Mouse (Mus musculus) liver, embryonic 16.5 days (tissue): ENCODE data around the gene Prpf38b. TPM values are rescaled to one million over a fixed set of nuclear protein-coding genes. Genes with fewer than 3 reads are reported as not detected.

Experiments
- ATAC-seq: fragments of 200-750 bp; cut with Nextera tagmentation; 2 replicates; pipeline ENCODE4 v1.8.0; 2017; ENCODE audit warnings: low read depth, mild to moderate bottlenecking, moderate number of reproducible peaks, moderate library complexity
- H3K27ac ChIP-seq: fragments of 300-500 bp; sonication (generic); 2 replicates; pipeline ENCODE4 v1.5.1; 2014; ENCODE audit warnings: mild to moderate bottlenecking, low read length
- H3K27me3 ChIP-seq: fragments of 300-500 bp; sonication (generic); 2 replicates; pipeline ENCODE4 v1.6.1; 2014; ENCODE audit warnings: low read depth, low read length, mixed read lengths; ENCODE audit not compliant: control insufficient read depth, insufficient read depth
- H3K36me3 ChIP-seq: fragments of 300-500 bp; sonication (generic); 2 replicates; pipeline ENCODE4 v1.6.1; 2014; ENCODE audit warnings: mild to moderate bottlenecking; ENCODE audit not compliant: control insufficient read depth, insufficient read depth
- H3K4me1 ChIP-seq: fragments of 300-500 bp; sonication (generic); 2 replicates; pipeline ENCODE4 v1.6.1; 2014; ENCODE audit warnings: low read depth, low read length, mixed read lengths; ENCODE audit not compliant: control insufficient read depth
- H3K4me2 ChIP-seq: fragments of 300-500 bp; sonication (generic); 2 replicates; pipeline ENCODE4 v1.6.1; 2014; ENCODE audit warnings: low read depth, low read length, mixed read lengths
- H3K4me3 ChIP-seq: fragments of 300-500 bp; sonication (generic); 2 replicates; pipeline ENCODE4 v1.5.1; 2014; ENCODE audit warnings: low read depth, mild to moderate bottlenecking, low read length
- H3K9ac ChIP-seq: fragments of 300-500 bp; sonication (generic); 2 replicates; pipeline ENCODE4 v1.6.1; 2014; ENCODE audit warnings: low read depth, low read length
- H3K9me3 ChIP-seq: fragments of 300-500 bp; sonication (generic); replicated peaks from 2 replicates; pipeline ENCODE4 v1.6.1; 2016; ENCODE audit warnings: low read length; ENCODE audit not compliant: control insufficient read depth
- WGBS: fragments of 180-500 bp; shearing (Covaris S2); extraction: QIAGEN DNeasy Blood & Tissue Kit; methylation state at CpG from one replicate; pipeline ENCODE4 v1.1.7; 2014; ENCODE audit not compliant: insufficient replicate concordance; 5-methylcytosine and 5-hydroxymethylcytosine counted together
- polyA plus RNA-seq: library from polyadenylated mRNA; unstranded; fragments of >200 nt; fragmentation: Nextera tagmentation; extraction: Ambion mirVana; gene quantifications from 2 replicates; pipeline ENCODE4 v1.2.1, GENCODE M21; 2015

The Prpf38b gene
- 24.5 and 24.9 TPM in 2 replicates for polyA plus RNA-seq

DNA sequence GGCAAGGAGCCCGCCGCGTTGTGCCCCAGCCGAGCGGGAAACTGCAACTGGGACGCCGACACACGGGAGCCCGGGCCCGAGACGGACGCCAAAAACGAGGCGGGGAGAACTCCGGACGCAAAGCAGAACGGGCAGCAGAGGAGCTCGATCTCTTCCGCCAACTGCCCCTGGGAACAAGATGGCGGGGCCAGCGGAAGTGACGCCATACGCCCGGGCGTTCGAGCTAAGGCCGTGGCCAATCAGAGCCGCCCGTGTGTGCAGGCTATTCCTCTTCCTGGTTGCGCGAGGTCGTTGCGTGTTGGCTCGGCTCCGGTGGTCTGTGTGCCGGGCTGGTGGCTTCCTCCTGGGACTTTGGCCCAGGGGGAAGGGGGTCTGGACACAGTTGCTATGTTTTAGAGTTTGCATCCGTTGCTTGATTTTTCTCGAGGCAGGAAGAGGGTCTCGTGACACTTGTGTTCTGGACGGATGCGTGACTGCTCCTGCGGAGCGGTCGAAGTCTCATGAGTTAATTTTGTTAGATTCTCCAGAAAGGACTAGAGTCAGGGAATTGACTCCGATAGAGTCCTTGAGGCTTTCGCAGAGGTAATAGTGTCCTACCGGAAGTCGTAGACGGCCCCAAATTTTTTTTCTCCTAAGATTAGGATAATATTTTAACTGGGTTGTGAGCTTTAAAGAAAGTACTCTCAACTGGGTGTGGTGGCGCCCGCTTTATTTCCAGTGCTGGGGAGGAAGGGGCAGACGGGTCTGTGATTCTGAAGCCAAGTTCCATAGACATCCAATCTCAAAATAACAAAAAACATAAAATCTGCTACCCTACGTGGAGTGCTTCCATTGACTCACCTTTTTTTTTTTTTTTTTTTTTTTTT, at the start of gene Prpf38b:
Gene Prpf38b (minus strand): TSS at position 180 of the 866 bp plus-strand sequence.
- Histone ChIP-seq H3K9me3 (no peaks in the 10 kb centered on the region), H3K4me3 (peak within 1 kb of the TSS; percentile 96), H3K27ac (peak within 1 kb of the TSS; percentile 99), H3K36me3 (peaks cover 14% of the 10 kb centered on the region), H3K4me2 (peak within 1 kb of the TSS; percentile 92), H3K27me3 (no peaks in the 10 kb centered on the region), H3K9ac (peak within 1 kb of the TSS; percentile 98), H3K4me1 (peaks cover 10% of the 10 kb centered on the region)
- peak; percentile 97 for ATAC-seq
- under 1% methylated on average over 53 of the region's 53 CpGs for WGBS

DNA sequence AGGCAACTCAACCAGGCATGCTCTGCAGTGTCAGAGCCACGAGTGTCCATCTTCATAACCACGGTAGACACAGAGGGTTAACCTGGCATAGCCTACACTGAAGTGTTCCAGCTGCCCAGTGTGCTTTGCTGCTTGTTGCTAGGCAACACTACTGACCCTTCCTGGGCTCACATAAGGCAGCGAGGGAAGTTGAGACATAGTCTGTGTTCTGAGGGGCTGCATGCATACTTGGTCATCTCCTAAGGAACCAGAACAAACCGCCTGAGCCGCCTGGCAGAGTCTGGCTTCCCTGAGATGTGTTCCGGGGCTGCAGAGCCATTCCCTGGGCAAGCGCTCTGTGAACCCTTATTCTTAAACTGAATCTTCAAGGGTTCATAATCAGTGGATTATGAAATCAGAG, 49.7 kb upstream of the Prpf38b start:
- Histone ChIP-seq H3K36me3 (no peaks in the 10 kb centered on the region), H3K27me3 (no peaks in the 10 kb centered on the region), H3K9ac (no peak overlapping the region), H3K4me3 (no peak overlapping the region), H3K4me2 (no peak overlapping the region), H3K27ac (no peak overlapping the region), H3K9me3 (no peaks in the 10 kb centered on the region), H3K4me1 (no peaks in the 10 kb centered on the region)
- 54% methylated on average over 7 of the region's 7 CpGs for WGBS
- ATAC-seq: no peak

- 62% methylated on average over 13 of the region's 13 CpGs for WGBS
- H3K4me1 ChIP-seq: no peaks in the 10 kb centered on the region
Observed at GRCm38 (mm10) chr3:108959680-108960295, 48.3 kb upstream of the Prpf38b start.

DNA sequence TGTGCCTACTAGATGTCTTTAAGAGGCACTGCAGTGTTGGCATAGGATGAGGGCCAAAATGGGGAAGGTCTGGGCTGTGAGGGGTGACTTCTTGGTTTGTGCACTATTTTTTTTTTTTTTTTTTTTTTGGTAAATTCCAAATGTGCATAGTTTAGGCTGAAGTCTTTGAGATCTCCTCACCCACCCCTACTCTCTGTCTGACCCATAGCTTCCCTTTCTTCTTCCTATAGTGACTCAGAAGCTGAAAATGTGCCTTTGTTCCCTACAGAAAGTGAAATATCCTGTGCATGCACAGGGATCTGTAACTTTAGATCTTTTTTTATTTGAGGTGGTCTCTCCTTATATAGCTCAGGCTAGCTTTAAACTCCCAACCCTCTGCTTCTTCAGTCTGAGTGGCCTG, 46.4 kb upstream of the Prpf38b start:
- no peak for ATAC-seq
- Histone ChIP-seq H3K4me3 (no peak overlapping the region), H3K9ac (no peak overlapping the region), H3K4me1 (no peaks in the 10 kb centered on the region), H3K4me2 (no peak overlapping the region), H3K27me3 (no peaks in the 10 kb centered on the region), H3K36me3 (no peaks in the 10 kb centered on the region), H3K27ac (no peak overlapping the region), H3K9me3 (no peaks in the 10 kb centered on the region)

More at GRCm38 (mm10) chr3:108959680-108960295, 48.3 kb upstream of the Prpf38b start:
- H3K36me3 ChIP-seq: no peaks in the 10 kb centered on the region
- no peak overlapping the region for H3K27ac ChIP-seq
- no peak overlapping the region for H3K4me3 ChIP-seq
- no peaks in the 10 kb centered on the region for H3K27me3 ChIP-seq
- H3K4me2 ChIP-seq: no peak overlapping the region
- H3K9ac ChIP-seq: no peak overlapping the region
- no peaks in the 10 kb centered on the region for H3K9me3 ChIP-seq
- ATAC-seq: no peak

- Histone ChIP-seq H3K4me2 (no peak overlapping the region), H3K27ac (no peak overlapping the region), H3K27me3 (no peaks in the 10 kb centered on the region), H3K4me1 (no peaks in the 10 kb centered on the region), H3K36me3 (no peaks in the 10 kb centered on the region), H3K9me3 (no peaks in the 10 kb centered on the region), H3K4me3 (no peak overlapping the region), H3K9ac (no peak overlapping the region)
- no peak for ATAC-seq
- 74% methylated on average over 10 of the region's 10 CpGs for WGBS
Observed at GRCm38 (mm10) chr3:108940996-108941395, 29.5 kb upstream of the Prpf38b start.

DNA sequence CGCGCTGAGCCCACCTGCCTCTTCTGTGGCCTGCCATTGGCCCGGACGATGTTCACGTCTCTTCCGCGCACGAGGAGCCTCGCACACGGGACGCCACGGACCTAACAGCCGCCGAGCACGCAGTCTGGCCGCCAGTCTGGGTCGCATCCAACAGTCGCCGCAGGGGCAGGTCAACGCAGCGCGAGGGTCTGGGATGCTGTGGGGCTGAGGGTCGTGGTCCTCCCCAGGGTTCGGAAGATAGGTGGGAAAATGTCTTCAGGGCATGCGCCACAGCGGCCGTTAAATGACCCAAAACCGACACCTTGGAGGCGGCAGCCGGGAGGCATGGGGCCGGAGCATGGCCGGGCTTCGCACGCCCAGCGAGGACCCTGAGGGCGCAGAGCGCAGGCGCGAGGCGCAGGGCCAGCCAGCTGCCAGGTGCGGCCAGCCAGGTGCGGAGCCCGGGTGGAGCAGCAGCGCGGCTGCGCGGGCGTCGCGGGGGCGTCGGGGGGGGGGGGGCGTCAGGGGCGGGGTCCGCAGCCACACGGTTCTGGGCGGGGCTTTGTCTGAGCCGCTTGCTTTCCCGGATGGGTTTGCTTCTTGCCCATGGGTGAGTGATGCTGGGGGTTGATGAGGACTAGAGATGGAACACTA, 28.6 kb upstream of the Prpf38b start, which contains the start of gene Gm9857:
Gene Gm9857 (minus strand): TSS at position 445 of the 633 bp plus-strand sequence.
- Histone ChIP-seq H3K9me3 (no peaks in the 10 kb centered on the region), H3K36me3 (no peaks in the 10 kb centered on the region), H3K4me3 (peak within 1 kb of the TSS; percentile 24; the same call in 1 of the 2 replicates), H3K9ac (no peak within 1 kb of the TSS), H3K4me2 (peak within 1 kb of the TSS; percentile 20; the same call in 1 of the 2 replicates), H3K27ac (no peak within 1 kb of the TSS), H3K27me3 (no peaks in the 10 kb centered on the region), H3K4me1 (no peaks in the 10 kb centered on the region)
- no peak for ATAC-seq
- 54% methylated on average over 56 of the region's 59 CpGs for WGBS

GRCm38 (mm10) chr3:108939573-108939972, 28.0 kb upstream of the Prpf38b start, which contains the start of gene Henmt1:
Gene Henmt1 (plus strand): TSS chr3:108939873.
- Histone ChIP-seq H3K27me3 (no peaks in the 10 kb centered on the region), H3K4me3 (peak within 1 kb of the TSS; percentile 24; the same call in 1 of the 2 replicates), H3K27ac (no peak within 1 kb of the TSS), H3K9ac (no peak within 1 kb of the TSS), H3K4me1 (no peaks in the 10 kb centered on the region), H3K36me3 (no peaks in the 10 kb centered on the region), H3K4me2 (peak within 1 kb of the TSS; percentile 20; the same call in 1 of the 2 replicates), H3K9me3 (no peaks in the 10 kb centered on the region)
- ATAC-seq: no peak
- 76% methylated on average over 5 of the region's 5 CpGs for WGBS

GRCm38 (mm10) chr3:108938691-108939090, 27.2 kb upstream of the Prpf38b start:
- Histone ChIP-seq H3K4me2 (no peak overlapping the region), H3K9me3 (no peaks in the 10 kb centered on the region), H3K27me3 (no peaks in the 10 kb centered on the region), H3K9ac (no peak overlapping the region), H3K4me3 (no peak overlapping the region), H3K27ac (no peak overlapping the region), H3K4me1 (no peaks in the 10 kb centered on the region), H3K36me3 (no peaks in the 10 kb centered on the region)
- 81% methylated on average over 5 of the region's 5 CpGs for WGBS
- no peak for ATAC-seq
